Mouse (Mus musculus): ENCODE results near the gene Tfb2m.

The Tfb2m gene

DNA sequence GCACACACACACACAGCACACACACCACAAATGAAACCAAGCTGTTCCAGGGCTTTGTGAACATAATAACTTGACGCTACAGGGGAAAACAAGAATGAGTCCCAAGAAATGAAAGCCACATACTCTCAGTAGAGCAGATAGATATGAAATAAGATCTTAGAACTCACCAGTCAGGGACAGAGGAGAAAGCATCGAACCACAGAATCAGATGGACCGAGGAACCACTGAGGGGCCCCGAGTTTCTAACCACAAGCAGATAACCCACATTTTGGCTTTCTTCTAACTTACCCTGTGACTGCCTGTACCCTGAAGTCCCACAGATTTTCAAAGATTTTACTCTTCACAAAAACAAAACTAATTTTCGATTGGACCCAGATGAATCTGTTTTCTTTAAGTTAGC lies 53.2 kb downstream of the Tfb2m start:
- DNase-seq (ENCODE audit: low spot score) = no peak

DNA sequence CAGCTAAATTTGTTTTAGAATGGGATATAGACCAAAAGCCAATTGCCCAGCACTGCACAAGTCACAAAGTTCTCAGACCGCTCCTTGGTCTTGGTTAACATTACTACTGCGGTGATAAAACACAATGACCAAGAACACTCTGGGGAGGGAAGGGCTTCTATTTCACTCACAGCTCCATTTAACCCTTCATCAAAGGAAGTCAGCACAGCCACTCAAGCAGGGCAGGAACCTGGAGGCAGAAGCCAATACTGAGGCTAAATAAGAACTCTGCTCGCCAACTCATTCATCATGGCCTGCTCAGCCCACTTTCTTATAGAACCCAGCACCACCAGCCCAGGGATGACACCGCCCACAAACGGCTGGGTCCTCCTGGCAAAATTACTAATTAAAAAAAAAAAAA lies 57.5 kb downstream of the Tfb2m start:
- DNase-seq (ENCODE audit: low spot score) = no peak

DNA sequence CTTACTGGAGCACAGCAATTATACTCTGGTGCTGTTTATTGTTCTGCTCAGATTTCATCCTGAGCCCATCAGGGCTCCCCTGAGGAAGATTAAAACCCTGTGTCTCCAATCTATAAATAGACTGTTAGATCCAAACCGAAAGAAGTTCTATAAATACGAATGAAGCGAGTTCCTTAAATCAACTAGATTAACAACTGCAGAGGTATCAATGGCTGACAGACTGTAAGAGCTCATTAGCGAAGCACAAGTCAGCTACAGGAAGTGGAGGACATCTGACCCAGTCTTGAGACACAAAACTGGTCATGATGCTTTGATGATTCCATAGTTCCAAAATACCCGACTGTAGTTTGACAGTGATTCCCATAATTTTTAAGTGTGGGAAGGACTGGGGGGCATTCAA lies 58.1 kb downstream of the Tfb2m start:
- DNase-seq (ENCODE audit: low spot score) = no peak

DNA sequence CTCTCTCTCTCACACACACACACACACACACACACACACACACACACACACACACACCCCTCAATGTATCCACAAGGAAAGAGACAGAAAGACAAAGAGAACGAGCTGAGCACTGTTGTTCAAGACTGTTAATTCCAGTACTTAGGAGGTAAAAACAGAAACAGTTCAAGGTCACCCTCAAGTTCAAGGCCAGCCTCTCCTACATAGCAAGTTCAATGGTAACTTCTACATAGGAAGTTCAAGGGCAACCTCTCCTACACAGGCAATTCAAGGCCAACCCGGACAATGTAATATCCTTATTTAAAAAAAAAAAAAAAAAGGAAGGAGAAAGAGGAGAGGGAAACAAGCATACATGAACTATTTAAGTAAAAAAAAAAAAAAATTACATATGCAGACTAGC lies 58.8 kb downstream of the Tfb2m start:
- no peak for DNase-seq (ENCODE audit: low spot score)

DNA sequence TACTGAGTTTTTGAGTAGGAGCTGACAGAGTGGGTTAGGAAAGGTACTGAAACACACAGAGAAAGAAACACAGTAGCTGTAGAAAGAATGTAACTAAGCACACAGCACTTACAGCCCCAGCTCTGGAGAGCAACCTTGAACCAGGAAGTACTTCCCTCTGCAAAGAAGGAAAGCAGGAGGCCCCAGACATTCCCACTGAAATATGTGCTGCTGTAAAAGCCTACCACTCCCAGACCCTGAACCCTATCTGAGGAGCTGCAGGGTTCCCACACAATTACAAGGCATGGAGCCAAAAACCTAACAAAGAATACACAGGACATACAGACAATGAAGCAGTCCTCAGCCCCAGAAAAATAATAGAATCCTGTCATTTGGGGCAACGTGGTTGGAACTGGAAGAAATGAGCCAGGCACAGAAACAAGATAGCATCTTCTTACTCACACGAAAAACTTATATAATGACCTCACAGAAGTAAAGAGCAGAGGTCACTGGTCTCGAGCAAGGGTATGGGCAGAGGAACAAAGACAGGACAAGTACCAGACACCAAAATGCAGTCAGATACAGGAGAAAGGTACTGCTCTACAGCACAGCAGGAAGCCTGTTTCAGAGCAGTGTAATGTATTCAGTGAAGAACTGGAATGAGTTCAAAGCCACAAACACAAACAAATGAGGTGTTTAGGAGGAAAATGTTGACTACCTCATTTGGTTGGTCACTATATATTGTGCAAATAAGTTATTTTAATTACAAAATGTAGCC lies 60.1 kb downstream of the Tfb2m start:
- no peak for DNase-seq (ENCODE audit: low spot score)

DNA sequence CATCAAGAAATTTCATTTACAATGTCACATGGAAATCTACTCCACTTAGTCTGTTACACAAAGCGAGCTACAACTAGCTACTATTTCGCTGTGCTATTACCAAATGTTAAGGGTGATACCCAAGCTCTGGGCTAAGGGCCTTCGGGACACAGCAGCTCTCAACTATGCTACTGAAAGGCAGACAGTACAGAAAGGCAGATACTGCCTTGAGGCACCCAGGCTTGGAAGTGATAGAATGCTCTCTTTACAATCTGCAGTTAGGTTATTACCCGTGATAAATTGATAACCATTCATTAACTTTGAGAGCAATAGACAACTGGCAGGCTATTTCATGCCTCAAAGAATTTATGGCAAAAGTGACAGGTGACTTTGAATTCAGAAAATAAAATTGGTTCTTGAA lies 65.2 kb downstream of the Tfb2m start:
- no peak for DNase-seq (ENCODE audit: low spot score)

All from ovary, postnatal 10 days (tissue).